ENCODE assay signal across 21 mouse cellular contexts in genomic region chr16:17331855-17332254, GRCm38 (mm10). TPM values are rescaled to one million over a fixed set of nuclear protein-coding genes. Genes with fewer than 3 reads are reported as not detected.
"Had no signal": no experiment of that assay in that cellular context is flagged by ENCODE, and none has a peak within 500 bp of the region (broad histone marks: within the 10 kb centered on the region; RNA-seq: fewer than 3 reads in every experiment).

No protein-coding gene starts in this region.

- H3K9ac ChIP-seq: intestine, embryonic 15.5 days; kidney, embryonic 15.5 days; neural tube, embryonic 12.5 days; neural tube, embryonic 15.5 days had no signal

- H3K9me3 ChIP-seq: intestine, embryonic 15.5 days; kidney, embryonic 15.5 days; neural tube, embryonic 12.5 days; neural tube, embryonic 15.5 days had no signal

- ATAC-seq: intestine, embryonic 15.5 days had no signal

- H3K4me2 ChIP-seq: intestine, embryonic 15.5 days; kidney, embryonic 15.5 days; midbrain, embryonic 11.5 days; neural tube, embryonic 12.5 days; neural tube, embryonic 15.5 days had no signal

- H3K27ac ChIP-seq: intestine, embryonic 15.5 days; kidney, embryonic 15.5 days; neural tube, embryonic 12.5 days; neural tube, embryonic 15.5 days; stomach, postnatal 0 days had no signal

- H3K4me1 ChIP-seq: intestine, embryonic 15.5 days; kidney, embryonic 15.5 days; neural tube, embryonic 12.5 days; neural tube, embryonic 15.5 days had no signal

- H3K36me3 ChIP-seq: intestine, embryonic 15.5 days; kidney, embryonic 15.5 days had no signal

- H3K4me3 ChIP-seq: intestine, embryonic 15.5 days; kidney, embryonic 15.5 days; neural tube, embryonic 12.5 days; neural tube, embryonic 15.5 days had no signal

- H3K27me3 ChIP-seq: intestine, embryonic 15.5 days; kidney, embryonic 15.5 days; neural tube, embryonic 12.5 days; neural tube, embryonic 15.5 days had no signal

- DNase-seq: kidney, adult 11 months; kidney, adult 8-10 months; kidney, postnatal 10 days; kidney, postnatal 36 days; lung, adult 2 months; lung, postnatal 14 days; lung, postnatal 4 days; midbrain, embryonic 14.5 days; right cerebral cortex, adult 18-20 months; right cerebral cortex, postnatal 14 days; right cerebral cortex, postnatal 4 days; thymus, adult 2 months; thymus, postnatal 14 days had no signal

RNA-seq across cellular contexts. Expression of gene Serpind1, which starts 0.7 kb away (rescaled TPM):
- total RNA-seq: megakaryocyte progenitor cell, adult 5-6 weeks; megakaryocyte-erythroid progenitor cell, adult 5-6 weeks had no signal
